Mouse (Mus musculus) effector memory CD4-positive, alpha-beta T cell, adult 7 months (primary cell): ENCODE measurements around the gene Cr1l. TPM values are rescaled to one million over a fixed set of nuclear protein-coding genes. Genes with fewer than 3 reads are reported as not detected.

Source experiments
- polyA plus RNA-seq: library from polyadenylated mRNA; unstranded; fragments of 100-300 nt; shearing (Covaris generic); gene quantifications from one replicate; pipeline ENCODE4 v1.2.1, GENCODE M21; 2017

Gene Cr1l
- 179 TPM for polyA plus RNA-seq

DNA sequence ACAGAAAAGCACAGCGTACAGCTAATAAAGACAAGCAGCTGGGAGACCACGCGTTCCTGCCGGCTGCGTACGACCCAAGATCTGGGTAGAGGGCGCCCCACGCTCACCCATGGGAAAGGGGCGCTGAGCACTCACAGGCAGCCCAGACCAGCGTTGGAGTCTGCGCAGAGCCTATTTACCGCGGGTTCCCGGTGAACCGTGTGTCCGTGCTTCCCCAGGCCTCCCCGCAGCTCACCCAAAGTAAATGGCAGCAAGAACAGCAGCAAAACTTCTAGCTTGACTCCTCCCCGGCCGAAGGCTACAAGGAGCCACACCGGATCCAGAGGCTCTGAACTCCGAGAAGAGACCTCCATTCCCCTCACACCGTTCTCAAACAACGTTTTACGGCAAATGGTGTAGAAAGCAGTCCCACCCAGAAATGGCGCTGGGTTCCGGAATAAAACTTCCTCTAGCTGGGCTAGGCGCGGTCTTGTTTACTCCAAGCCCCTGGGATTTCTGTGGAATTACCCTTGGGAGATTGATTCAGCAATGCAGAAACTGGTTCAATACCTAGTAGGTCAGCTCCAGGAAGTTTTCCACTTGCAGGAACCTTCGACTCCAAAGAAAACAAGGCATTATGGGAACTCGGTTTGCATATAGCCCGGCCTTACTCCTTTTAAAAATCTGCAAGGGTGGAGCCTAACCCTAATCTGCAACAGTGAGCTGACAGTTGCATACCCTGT lies at the start of gene Cr1l:
TSS of gene Cr1l (minus strand) at position 634 of the 722 bp plus-strand sequence.

DNA sequence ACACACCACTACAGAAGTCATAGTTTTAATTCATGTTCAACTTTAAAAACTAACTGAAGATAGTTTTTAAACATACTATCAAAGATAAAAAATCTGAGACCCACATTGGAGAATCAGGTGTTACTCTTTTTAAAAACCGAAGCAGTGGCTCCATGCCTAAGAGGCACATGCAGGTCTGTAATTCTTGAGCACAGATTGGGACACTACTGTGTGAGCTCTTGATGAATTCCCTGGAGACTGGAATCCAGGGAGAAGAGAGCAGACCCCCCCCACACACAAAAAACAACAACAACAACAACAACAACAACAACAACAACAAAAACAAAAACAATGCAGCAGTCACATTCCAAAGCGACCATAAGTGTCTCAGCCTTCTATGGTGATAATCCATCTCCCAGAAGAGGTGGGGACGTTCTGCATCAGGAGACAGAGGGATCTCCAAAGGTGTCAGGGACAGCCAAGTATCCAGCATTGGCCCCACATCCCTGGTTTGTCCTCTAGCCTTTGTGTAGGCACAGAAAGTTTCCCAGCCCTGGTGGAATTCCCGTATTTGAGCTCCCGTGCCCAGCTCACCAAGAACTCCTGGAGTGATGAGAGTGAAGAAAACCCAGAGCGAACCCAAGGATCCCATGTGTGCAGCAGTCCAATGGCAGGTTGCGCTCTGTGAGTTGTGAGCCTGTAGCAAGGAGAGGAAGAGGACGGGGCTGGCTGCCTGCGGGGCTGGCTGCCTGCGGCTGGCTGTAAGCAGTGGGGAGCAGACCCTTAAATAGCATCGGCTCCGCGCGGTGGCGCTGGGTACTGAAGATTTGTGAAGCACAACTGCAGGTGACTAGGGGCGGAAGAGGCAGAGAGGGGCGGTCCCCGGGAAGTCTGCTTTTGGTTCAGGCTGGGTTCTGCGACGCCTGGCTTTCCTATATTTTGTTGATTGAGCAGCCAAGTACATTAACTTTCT lies 44.9 kb upstream of the Cr1l start, which contains the start of gene Cr2:
TSS of gene Cr2 (minus strand) at position 737 of the 952 bp plus-strand sequence.

DNA sequence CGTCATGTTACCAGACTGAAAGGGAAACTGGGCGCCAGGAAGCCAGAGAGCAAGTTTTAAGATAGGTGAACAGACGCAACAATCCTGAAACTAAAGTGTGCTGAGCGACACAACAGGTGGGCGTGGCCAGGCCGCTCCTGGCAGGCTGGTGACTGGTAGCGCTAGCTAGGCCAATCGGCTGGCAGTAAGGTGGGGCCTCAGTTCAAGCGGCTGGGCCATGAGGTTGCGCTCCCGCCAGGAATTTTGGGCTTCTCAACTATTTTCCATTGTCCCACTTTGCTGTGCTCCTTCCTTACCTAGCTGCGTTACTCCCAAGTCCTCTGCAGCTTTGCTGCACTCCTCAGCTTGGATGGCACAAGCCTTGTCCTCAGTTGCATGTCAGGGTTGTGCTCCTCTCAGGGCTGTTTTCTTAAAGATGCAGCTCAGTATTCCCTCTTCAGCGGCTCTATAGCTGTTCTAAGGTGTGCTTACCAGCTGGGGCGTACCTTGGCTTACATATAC lies 39.1 kb downstream of the Cr1l start, which contains the start of gene Cd46:
TSS of gene Cd46 (minus strand) at position 30 of the 501 bp plus-strand sequence.

Other genes starting within 250 kb of the Cr1l start
- gene Cd34, start 192.8 kb downstream of the Cr1l start, polyA plus RNA-seq: 0.84 TPM
- gene Cd46, start 39.3 kb downstream of the Cr1l start, polyA plus RNA-seq: 1.1 TPM
- gene Cr2, start 45.1 kb upstream of the Cr1l start, polyA plus RNA-seq: 0.51 TPM